Mouse (Mus musculus): ENCODE measurements at regions not wholly inside any gene's neighbourhood (a gene's known extent, or its start where the extent isn't known, plus 50 kb on each side); places are given as distances from the start of the nearest gene placed in this dataset.

DNA sequence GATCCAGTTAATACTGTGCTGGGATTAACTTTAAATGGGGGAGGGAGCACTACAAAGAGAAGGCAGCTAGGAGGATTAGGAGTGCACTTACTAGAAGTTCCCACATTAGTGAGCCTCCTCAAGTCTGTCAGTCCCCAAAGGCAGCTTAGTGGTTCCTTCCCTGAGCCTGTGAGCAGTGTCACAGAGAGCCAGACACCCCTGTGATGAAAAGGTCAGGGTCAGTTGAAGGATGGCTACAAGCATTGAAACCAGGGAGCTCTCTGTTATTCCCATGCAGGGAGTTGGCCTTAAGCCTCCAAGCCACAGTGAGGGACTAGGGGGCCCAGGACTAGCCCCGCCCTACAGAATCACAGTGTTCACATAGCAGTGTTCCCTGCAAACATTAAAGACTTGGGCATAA is 285.9 kb upstream of the Sfrp2 start:
- TF ChIP-seq POLR2A (IDR thresholded peaks at IDR 0.05; ENCODE audit: control insufficient read depth, extremely low read depth, insufficient read depth, low read length, poor library complexity) (no peak), CTCF (IDR thresholded peaks at IDR 0.05; ENCODE audit: borderline replicate concordance, control insufficient read depth, extremely low read depth, insufficient read depth, low read length, poor library complexity) (no peak)
